11 mouse cellular contexts compared by ENCODE assay signal in genomic region chr3:27250936-27251335, GRCm38 (mm10).
DNase-seq lines count a peak whose midpoint lies in the region; ATAC-seq and TF ChIP-seq lines count a peak whose summit lies in the region.
"Had no signal": no experiment of that assay in that cellular context is flagged by ENCODE, and none has a peak within 500 bp of the region (broad histone marks: within the 10 kb centered on the region; RNA-seq: fewer than 3 reads in every experiment).

No protein-coding gene starts in this region.

- peak; percentile 29; the same call in 1 of the 2 replicates for TF ChIP-seq CTCF in heart, postnatal 0 days (IDR thresholded peaks at IDR 0.05; ENCODE audit: low read depth)
- TF ChIP-seq CTCF in lung, adult 2 months (IDR thresholded peaks at IDR 0.05; ENCODE audit: insufficient read depth, low read length) = peak; percentile 47
- TF ChIP-seq CTCF in ES-Bruce4 (IDR thresholded peaks at IDR 0.05; ENCODE audit: low read depth, low read length) = peak; percentile 27
- TF ChIP-seq CTCF in bone marrow macrophage, adult 2 months (IDR thresholded peaks at IDR 0.05; ENCODE audit: low read depth, low read length) = peak; percentile 53

- no peak for TF ChIP-seq EP300 in heart, postnatal 0 days (IDR thresholded peaks at IDR 0.05; ENCODE audit: low read depth)
- no peak for TF ChIP-seq EP300 in ES-Bruce4 (IDR thresholded peaks at IDR 0.05; ENCODE audit: insufficient read depth, low read depth, low read length)

- H3K9ac ChIP-seq in heart, postnatal 0 days (replicated peaks; ENCODE audit: low read depth, low read length) = no peak overlapping the region
- no peak overlapping the region for H3K9ac ChIP-seq in ES-Bruce4 (ENCODE audit: low read depth, poor library complexity, severe bottlenecking)
- H3K9ac ChIP-seq: forebrain, embryonic 13.5 days; hindbrain, embryonic 15.5 days; limb, embryonic 13.5 days had no signal

- no peak overlapping the region for H3K4me2 ChIP-seq in heart, postnatal 0 days (ENCODE audit: low read depth, low read length)
- H3K4me2 ChIP-seq: forebrain, embryonic 13.5 days; hindbrain, embryonic 15.5 days; limb, embryonic 13.5 days had no signal

- H3K36me3 ChIP-seq in heart, postnatal 0 days (replicated peaks; ENCODE audit: control insufficient read depth, insufficient read depth, low read length) = no peaks in the 10 kb centered on the region
- no peaks in the 10 kb centered on the region for H3K36me3 ChIP-seq in ES-Bruce4 (ENCODE audit: control insufficient read depth, insufficient read depth, low read length, poor library complexity, severe bottlenecking)
- H3K36me3 ChIP-seq: hindbrain, embryonic 15.5 days; limb, embryonic 13.5 days had no signal

- TF ChIP-seq POLR2A in lung, adult 2 months (IDR thresholded peaks at IDR 0.05; ENCODE audit: borderline replicate concordance, extremely low read depth, low read depth, low read length) = no peak
- no peak for TF ChIP-seq POLR2A in ES-Bruce4 (IDR thresholded peaks at IDR 0.05; ENCODE audit: insufficient read depth, low read length)
- TF ChIP-seq POLR2A in bone marrow macrophage, adult 2 months (IDR thresholded peaks at IDR 0.05; ENCODE audit: borderline replicate concordance, low read depth, low read length) = no peak

- H3K27ac ChIP-seq in heart, postnatal 0 days (ENCODE audit: low read depth) = no peak overlapping the region
- H3K27ac ChIP-seq in ES-Bruce4 (ENCODE audit: insufficient read depth, low read length) = no peak overlapping the region
- H3K27ac ChIP-seq in bone marrow macrophage, adult 2 months (ENCODE audit: insufficient read depth, low read depth, low read length) = no peak overlapping the region
- H3K27ac ChIP-seq: forebrain, embryonic 13.5 days; hindbrain, embryonic 15.5 days; limb, embryonic 13.5 days had no signal

- H3K27me3 ChIP-seq in heart, postnatal 0 days (ENCODE audit: control insufficient read depth, insufficient read depth, low read length) = no peaks in the 10 kb centered on the region
- H3K27me3 ChIP-seq in ES-Bruce4 (ENCODE audit: control insufficient read depth, insufficient read depth, low read length, poor library complexity, severe bottlenecking) = no peaks in the 10 kb centered on the region
- H3K27me3 ChIP-seq: forebrain, embryonic 13.5 days; hindbrain, embryonic 15.5 days; limb, embryonic 13.5 days had no signal

- ATAC-seq in heart, postnatal 0 days (ENCODE audit: insufficient read depth, low read depth) = no peak
- ATAC-seq: forebrain, embryonic 13.5 days had no signal

- WGBS in heart, postnatal 0 days = 34% methylated on average over 7 of the region's 7 CpGs
- WGBS in lung, adult 2 months = 22% methylated on average over 7 of the region's 7 CpGs

- intact Hi-C loops in heart, postnatal 25 days (cut with DNase I) = loop anchor here (5.0 to 10.0 kb wide), 3 partner anchors 91 to 1494 kb away; no protein-coding TSS in a partner anchor

- no peaks in the 10 kb centered on the region for H3K4me1 ChIP-seq in heart, postnatal 0 days (ENCODE audit: control insufficient read depth, insufficient read depth)
- no peaks in the 10 kb centered on the region for H3K4me1 ChIP-seq in lung, adult 2 months (ENCODE audit: control insufficient read depth, insufficient read depth, low read length)
- no peaks in the 10 kb centered on the region for H3K4me1 ChIP-seq in ES-Bruce4 (ENCODE audit: control insufficient read depth, insufficient read depth, low read length)
- H3K4me1 ChIP-seq in bone marrow macrophage, adult 2 months (ENCODE audit: control insufficient read depth, insufficient read depth, low read length) = no peaks in the 10 kb centered on the region
- H3K4me1 ChIP-seq: forebrain, embryonic 13.5 days; hindbrain, embryonic 15.5 days; limb, embryonic 13.5 days had no signal

- H3K4me3 ChIP-seq in heart, postnatal 0 days (ENCODE audit: low read depth, low read length) = no peak overlapping the region
- H3K4me3 ChIP-seq in lung, adult 2 months (replicated peaks; ENCODE audit: extremely low read depth, low read depth, low read length) = no peak overlapping the region
- H3K4me3 ChIP-seq in ES-Bruce4 (ENCODE audit: low read depth, low read length) = no peak overlapping the region
- no peak overlapping the region for H3K4me3 ChIP-seq in bone marrow macrophage, adult 2 months (ENCODE audit: insufficient read depth, low read length)
- H3K4me3 ChIP-seq: forebrain, embryonic 13.5 days; hindbrain, embryonic 15.5 days; limb, embryonic 13.5 days had no signal

- DNase-seq in heart, postnatal 0 days (ENCODE audit: low spot score) = no peak
- no peak for DNase-seq in heart, postnatal 25 days (ENCODE audit: low spot score)
- no peak for DNase-seq in lung, adult 2 months
- no peak for DNase-seq in lung, postnatal 36 days
- DNase-seq in ovary, postnatal 14 days (ENCODE audit: low spot score) = no peak
- DNase-seq: right cerebral cortex, adult 18-20 months had no signal

- H3K9me3 ChIP-seq in heart, postnatal 0 days (replicated peaks; ENCODE audit: control insufficient read depth, low read length) = no peaks in the 10 kb centered on the region
- H3K9me3 ChIP-seq in ES-Bruce4 (replicated peaks; ENCODE audit: control insufficient read depth, insufficient read depth, low read length, poor library complexity, severe bottlenecking) = no peaks in the 10 kb centered on the region
- H3K9me3 ChIP-seq: forebrain, embryonic 13.5 days; hindbrain, embryonic 15.5 days; limb, embryonic 13.5 days had no signal
